Mouse (Mus musculus) adipocyte (in vitro differentiated cells): ENCODE data around the gene Olfr469.
"Not testable (repeated sequence)": the region's sequence is repeated elsewhere in the genome, so short reads cannot be mapped to it uniquely, and the experiment has no call there.

Experiments used
- DNase-seq: peaks from one replicate; pipeline ENCODE4 v3.0.0-alpha.2; 2016; ENCODE audit warnings: low spot score

The Olfr469 gene

DNA sequence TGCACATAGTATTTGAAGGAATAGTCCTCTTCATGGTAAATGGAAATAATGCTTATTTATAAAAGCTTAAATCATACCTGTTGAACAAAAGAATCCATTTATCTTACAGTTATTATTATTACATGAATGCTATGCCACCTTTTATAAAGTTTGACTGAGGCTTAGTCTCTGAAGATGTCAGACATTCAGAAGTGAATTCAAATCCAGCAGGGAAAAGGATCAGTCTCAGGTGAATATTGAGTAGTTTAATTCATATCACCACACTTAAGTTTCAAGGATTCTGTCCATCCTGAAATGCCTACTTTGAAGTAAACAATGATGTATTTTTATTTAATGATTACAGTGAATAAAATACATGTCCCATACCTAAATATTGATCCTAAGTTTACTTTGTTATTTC lies at the start of gene Olfr469:
TSS of gene Olfr469 (minus strand) at position 101 of the 400 bp plus-strand sequence.
- not testable (repeated sequence) for DNase-seq

DNA sequence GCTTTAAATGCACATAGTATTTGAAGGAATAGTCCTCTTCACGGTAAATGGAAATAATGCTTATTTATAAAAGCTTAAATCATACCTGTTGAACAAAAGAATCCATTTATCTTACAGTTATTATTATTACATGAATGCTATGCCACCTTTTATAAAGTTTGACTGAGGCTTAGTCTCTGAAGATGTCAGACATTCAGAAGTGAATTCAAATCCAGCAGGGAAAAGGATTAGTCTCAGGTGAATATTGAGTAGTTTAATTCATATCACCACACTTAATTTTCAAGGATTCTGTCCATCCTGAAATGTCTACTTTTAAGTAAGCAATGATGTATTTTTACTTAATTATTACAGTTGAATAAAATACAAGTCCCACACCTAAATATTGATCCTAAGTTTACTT lies 22.0 kb upstream of the Olfr469 start, which contains the start of gene Olfr470:
TSS of gene Olfr470 (minus strand) at position 101 of the 400 bp plus-strand sequence.
- not testable (repeated sequence) for DNase-seq

DNA sequence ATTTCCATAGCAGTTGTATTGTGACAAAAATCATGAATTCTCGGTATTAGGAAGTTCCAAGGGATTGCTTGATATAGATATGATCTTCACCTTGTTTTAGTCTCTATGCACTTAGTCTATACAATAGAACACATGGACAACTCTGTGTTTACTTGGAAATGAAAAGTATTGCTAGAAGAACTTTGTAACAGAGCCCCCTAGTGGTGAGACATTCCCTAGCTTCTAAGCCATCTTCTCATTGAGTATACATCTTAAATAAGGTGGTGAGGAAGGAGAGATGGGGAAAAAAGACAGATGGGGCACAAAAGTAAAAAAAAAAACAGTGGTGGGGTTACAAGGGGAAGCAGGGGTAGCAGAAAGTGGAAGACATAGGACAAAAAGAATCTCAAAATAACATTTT lies 16.4 kb upstream of the Olfr469 start:
- no peak for DNase-seq

DNA sequence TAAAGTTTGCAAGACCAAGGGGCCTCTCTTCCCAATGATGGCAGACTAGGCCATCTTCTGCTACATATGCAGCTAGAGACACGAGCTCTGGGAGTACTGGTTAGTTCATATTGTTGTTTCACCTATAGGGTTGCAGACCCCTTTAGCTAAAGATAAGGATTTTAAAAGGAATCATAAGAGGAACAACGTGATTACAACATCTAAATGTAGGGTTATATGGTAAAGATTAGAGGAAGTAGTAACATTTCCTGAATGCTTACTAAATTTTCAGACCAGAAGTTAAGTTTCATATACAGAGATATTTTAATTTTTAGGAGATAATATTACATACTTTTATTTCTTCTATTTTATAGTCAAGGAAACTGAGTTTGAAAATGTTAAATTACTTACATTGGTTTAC lies 1.5 kb downstream of the Olfr469 start:
- DNase-seq: not testable (repeated sequence)

DNA sequence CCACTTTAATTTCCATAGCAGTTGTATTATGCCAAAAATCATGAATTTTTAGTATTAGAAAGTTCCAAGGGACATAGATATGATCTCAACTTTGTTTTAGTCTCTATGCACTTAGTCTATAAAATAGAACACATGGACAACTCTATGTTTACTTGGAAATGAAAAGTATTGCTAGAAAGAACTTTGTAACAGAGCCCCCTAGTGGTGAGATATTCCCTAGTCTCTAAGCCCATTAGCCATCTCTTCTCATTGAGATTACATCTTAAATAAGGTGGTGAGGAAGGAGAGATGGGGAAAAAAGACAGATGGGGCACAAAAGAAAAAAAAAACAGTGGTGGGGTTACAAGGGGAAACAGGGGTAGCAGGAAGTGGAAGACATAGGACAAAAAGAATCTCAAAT lies 5.9 kb downstream of the Olfr469 start:
- DNase-seq: no peak

DNA sequence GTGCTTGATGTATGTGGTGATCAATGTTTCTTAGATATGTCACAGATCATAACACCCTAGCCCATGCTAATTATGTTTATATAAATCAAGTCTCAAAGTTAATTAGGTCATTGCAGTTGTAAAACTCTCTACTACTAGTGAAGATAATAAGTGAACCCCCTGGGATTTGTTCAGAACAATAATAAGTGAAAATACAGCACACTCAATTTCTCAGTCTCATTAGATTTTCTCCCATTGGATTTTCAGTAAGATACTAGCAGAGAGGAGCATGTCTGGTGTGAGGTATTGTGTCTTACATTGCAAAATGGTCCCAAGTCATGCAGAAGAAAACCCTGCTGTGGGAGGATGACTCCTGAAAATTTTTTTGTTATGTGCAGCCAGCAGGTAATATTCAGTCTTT lies 13.4 kb downstream of the Olfr469 start, which contains the start of gene Olfr467:
TSS of gene Olfr467 (plus strand) at position 301 of the 400 bp plus-strand sequence.
- no peak for DNase-seq

DNA sequence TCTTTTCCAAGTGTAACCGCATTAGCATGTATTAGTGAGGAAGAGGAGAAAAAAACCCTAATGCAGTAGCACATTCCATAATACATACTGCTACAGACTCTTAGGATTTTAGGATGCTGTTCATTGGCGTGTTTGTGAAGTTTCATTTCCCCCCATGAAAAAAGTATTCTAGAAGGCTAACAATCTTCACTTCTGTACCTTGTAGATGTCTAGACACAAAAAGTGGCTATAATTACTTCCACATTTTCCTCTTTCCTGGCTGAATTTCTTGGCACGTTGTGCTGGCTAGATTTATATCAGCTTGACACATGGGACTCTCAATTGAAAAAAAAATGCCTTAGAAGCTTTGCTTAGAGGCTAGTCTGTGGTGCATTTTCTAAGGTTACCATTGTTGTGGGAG lies 23.2 kb downstream of the Olfr469 start:
- no peak for DNase-seq

DNA sequence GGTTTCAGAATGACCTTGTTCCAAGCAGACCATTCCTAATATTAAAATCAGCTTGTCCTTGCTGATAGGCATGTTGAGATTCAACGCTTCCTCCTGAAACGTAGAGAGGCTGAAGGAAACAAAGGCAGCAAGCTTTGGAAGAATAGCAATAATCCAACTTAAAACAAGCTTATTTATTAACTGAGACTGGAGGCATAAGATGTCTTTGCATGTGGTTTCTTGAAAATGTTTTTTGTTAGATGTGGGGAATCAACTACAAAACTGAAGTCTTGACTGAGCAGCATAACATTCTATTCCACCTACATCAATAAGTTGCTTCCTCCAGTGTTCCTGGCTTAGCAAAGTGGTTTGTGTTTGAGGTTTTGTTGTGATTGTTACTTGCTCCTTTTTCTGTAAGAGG lies 24.2 kb downstream of the Olfr469 start, which contains the start of gene Ovch2:
TSS of gene Ovch2 (minus strand) at position 101 of the 400 bp plus-strand sequence.
- DNase-seq: no peak

DNA sequence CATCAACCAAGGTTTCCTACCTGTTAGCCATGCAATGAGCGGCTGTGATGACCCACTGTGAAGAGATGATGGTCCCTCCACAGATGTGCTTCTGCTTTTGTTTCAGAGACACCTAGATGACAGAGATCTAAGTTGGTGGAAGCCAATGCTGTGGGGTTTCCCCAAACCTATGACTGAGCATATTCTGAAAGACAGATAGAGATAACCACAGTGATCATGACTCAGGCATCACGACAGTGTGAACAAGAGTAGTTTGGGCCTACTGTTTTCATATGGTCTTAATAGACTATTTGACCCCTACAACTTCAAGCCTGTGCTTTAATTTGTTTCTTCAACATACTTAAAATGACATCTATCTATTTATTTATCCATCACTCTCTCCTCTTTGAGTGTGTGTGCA lies 28.8 kb downstream of the Olfr469 start:
- DNase-seq: no peak

DNA sequence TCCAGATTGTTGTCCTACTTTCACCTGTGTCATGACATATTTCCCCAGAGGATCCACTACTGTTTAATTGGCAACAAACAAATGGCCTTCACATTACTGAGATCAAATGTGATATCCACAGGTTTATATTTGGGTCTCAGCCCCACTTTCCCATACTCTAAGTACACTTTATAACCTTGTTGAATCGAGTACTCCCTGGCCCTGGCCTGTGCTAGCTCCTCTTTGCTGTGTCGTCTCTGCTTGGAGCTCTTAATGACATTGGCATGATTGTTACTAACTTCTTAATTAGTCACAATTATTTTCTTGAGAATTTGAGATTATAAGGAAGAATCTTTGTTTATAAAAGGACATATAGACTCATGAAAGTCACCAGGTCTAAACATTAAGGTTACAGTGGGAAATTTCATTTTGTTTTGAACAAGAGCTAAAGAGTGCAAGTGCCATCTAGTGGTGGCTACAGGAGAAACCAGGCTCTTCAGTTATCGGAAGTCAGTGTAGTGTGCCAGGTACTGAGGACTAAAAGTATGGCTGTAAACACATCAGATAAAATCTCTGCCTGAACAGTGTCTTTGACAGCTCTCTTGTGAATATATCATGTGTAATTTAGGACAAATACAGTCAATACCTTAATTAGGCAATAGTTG lies 37.2 kb downstream of the Olfr469 start:
- peak; percentile 12 for DNase-seq

DNA sequence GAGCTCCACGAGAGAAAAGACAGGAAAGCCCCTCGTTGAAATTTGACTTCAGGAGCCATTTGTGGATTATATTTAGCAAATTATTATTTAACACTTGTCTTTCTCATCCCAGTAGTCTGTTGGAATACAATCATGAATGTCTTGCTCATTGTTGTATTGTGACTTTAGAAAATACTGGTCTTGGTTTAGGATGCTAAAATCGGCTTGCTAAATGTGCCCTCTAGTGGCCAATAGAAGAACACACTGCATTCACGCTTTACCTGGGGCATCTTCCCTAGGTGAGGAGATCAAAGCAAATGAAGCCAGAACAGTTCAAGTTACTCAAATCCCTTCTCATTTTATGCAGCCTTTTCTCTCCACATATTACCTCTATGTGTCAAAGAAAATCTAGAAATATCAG lies 45.7 kb downstream of the Olfr469 start:
- DNase-seq: peak; percentile 2

DNA sequence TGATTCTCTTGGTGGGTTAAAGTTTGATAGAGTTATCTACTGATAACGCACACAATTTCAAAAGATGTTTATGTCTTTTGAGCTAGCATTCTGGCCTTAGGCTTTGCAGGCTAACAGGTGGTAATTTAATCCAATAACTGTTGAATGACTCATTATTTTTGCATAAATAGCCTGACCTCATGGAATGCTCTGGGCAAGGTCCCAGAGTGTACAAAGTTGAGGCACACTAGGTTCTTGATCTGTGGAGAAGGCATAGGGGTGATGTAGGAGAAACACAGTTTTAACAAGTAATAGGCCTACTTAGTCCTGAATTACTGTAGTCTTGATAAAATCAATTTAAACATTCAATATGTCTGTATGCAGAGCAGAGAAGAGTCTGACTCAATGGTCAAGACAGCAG lies 47.1 kb downstream of the Olfr469 start:
- no peak for DNase-seq

DNA sequence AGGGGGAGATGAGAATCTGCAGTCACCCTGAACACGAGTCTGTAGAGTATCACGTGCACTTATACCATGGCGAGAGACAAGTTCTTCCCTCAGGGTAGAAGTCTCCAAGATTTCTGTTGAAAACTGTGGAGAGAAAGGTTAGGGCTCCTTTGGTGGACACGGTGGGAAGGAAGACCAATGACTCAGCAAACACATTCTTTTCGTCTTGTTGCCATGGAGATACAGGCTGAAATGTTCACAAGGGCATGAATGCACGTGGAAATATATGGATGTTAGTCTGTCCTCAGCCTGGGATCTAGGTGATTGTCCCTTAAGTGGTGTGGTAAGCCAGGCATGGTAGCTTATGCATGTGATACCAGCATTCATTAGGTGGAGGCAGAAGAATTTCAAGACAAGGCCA lies 54.5 kb downstream of the Olfr469 start:
- DNase-seq: no peak
